Mouse (Mus musculus): ENCODE data around the gene Gm33543.

Gm33543 gene

GRCm38 (mm10) chr10:95795500-95795899, 47.2 kb downstream of the Gm33543 start:
- ChIA-PET POLR2A (no interaction called here), CTCF (no interaction called here)

GRCm38 (mm10) chr10:95794706-95795105, 48.0 kb downstream of the Gm33543 start:
- ChIA-PET CTCF (no interaction called here), POLR2A (interaction anchor here in 2 of 4 experiments (0.5 to 1.5 kb wide), 3 partner anchors 51 to 314 kb away, joined by 3 to 4 read pairs (median 3); no protein-coding TSS in a partner anchor)

- CTCF ChIA-PET = no interaction called here
These were observed 51.3 kb downstream of the Gm33543 start for GRCm38 (mm10) chr10:95791427-95791804.

GRCm38 (mm10) chr10:95790771-95791426, 51.8 kb downstream of the Gm33543 start:
- CTCF ChIA-PET = no interaction called here
- POLR2A ChIA-PET = no interaction called here

More at GRCm38 (mm10) chr10:95791427-95791804, 51.3 kb downstream of the Gm33543 start:
- POLR2A ChIA-PET = no interaction called here

GRCm38 (mm10) chr10:95787176-95787575, 55.6 kb downstream of the Gm33543 start:
- POLR2A ChIA-PET = interaction anchor here in 1 of 4 experiments (0.6 kb wide), 1 partner anchor 21 kb away, joined by 3 read pairs; no protein-coding TSS in a partner anchor
- CTCF ChIA-PET = no interaction called here

- POLR2A ChIA-PET = interaction anchor here in 2 of 4 experiments (0.8 to 0.9 kb wide), 2 partner anchors 14 to 21 kb away, joined by 3 read pairs; no protein-coding TSS in a partner anchor
- CTCF ChIA-PET = no interaction called here
These were observed 57.9 kb downstream of the Gm33543 start for GRCm38 (mm10) chr10:95784837-95785236.

GRCm38 (mm10) chr10:95780881-95781600, 61.7 kb downstream of the Gm33543 start:
- ChIA-PET POLR2A (interaction anchor here in 3 of 4 experiments (0.5 to 1.2 kb wide), 5 partner anchors 21 to 836 kb away, joined by 3 to 5 read pairs (median 3); partner anchors contain the start of gene Btg1 (in 1 of the 3)), CTCF (interaction anchor here in 1 of 4 experiments (0.6 to 0.9 kb wide), 3 partner anchors 82 to 248 kb away, joined by 3 to 4 read pairs (median 4); no protein-coding TSS in a partner anchor)

GRCm38 (mm10) chr10:95779801-95780385, 62.8 kb downstream of the Gm33543 start:
- ChIA-PET CTCF (interaction anchor here in 2 of 4 experiments (0.7 to 0.9 kb wide), 3 partner anchors 17 to 249 kb away, joined by 3 to 4 read pairs (median 4); no protein-coding TSS in a partner anchor), POLR2A (interaction anchor here (0.5 to 1.5 kb wide), 11 partner anchors 17 to 837 kb away, joined by 3 to 12 read pairs (median 3); partner anchors contain the start of genes Btg1 (in 1 of the 4) and Nudt4 (in 1 of the 4))

GRCm38 (mm10) chr10:95778622-95779021, 64.1 kb downstream of the Gm33543 start:
- POLR2A ChIA-PET = interaction anchor here in 2 of 4 experiments (0.6 to 2.1 kb wide), 8 partner anchors 10 to 211 kb away, joined by 3 to 8 read pairs (median 3); no protein-coding TSS in a partner anchor
- CTCF ChIA-PET = interaction anchor here in 2 of 4 experiments (0.6 to 1.4 kb wide), 3 partner anchors 26 to 220 kb away, joined by 3 to 6 read pairs (median 3); no protein-coding TSS in a partner anchor

- CTCF ChIA-PET = interaction anchor here in 2 of 4 experiments (0.6 to 1.4 kb wide), 2 partner anchors 80 to 537 kb away, joined by 3 read pairs; no protein-coding TSS in a partner anchor
- POLR2A ChIA-PET = interaction anchor here in 2 of 4 experiments (1.2 to 2.1 kb wide), 6 partner anchors 12 to 222 kb away, joined by 3 to 6 read pairs (median 3); no protein-coding TSS in a partner anchor
These were observed 64.9 kb downstream of the Gm33543 start for GRCm38 (mm10) chr10:95777701-95778320.

- CTCF ChIA-PET = interaction anchor here in 1 of 4 experiments (0.6 kb wide), 1 partner anchor 536 kb away, joined by 3 read pairs; no protein-coding TSS in a partner anchor
- POLR2A ChIA-PET = interaction anchor here in 3 of 4 experiments (0.6 to 1.7 kb wide), 5 partner anchors 12 to 271 kb away, joined by 3 to 6 read pairs (median 3); no protein-coding TSS in a partner anchor
These were observed 65.7 kb downstream of the Gm33543 start for GRCm38 (mm10) chr10:95777071-95777470.

- ChIA-PET CTCF (interaction anchor here in 2 of 4 experiments (0.7 to 1.1 kb wide), 2 partner anchors 39 to 120 kb away, joined by 3 read pairs; no protein-coding TSS in a partner anchor), POLR2A (interaction anchor here in 2 of 4 experiments (1.0 to 1.6 kb wide), 5 partner anchors 20 to 211 kb away, joined by 3 to 4 read pairs (median 3); partner anchors contain the start of gene Nudt4 (in 1 of the 2))
These were observed 67.9 kb downstream of the Gm33543 start for GRCm38 (mm10) chr10:95774856-95775255.

- ChIA-PET CTCF (interaction anchor here in 3 of 4 experiments (0.6 to 1.7 kb wide), 5 partner anchors 20 to 718 kb away, joined by 3 to 11 read pairs (median 3); no protein-coding TSS in a partner anchor), POLR2A (interaction anchor here in 3 of 4 experiments (0.6 to 1.6 kb wide), 8 partner anchors 20 to 306 kb away, joined by 3 to 4 read pairs (median 3); partner anchors contain the start of gene Nudt4 (in 1 of the 3))
These were observed 68.6 kb downstream of the Gm33543 start for GRCm38 (mm10) chr10:95774001-95774628.

Data from embryonic stem cell, embryonic (primary cell).